Mouse (Mus musculus) MEL (cell line): ENCODE results near the gene Slco3a1.

Experiments used
- BHLHE40 ChIP-seq: IDR thresholded peaks from 2 replicates; pipeline ENCODE4 v1.6.1; 2012; ENCODE audit warnings: low read depth, mild to moderate bottlenecking, inconsistent platforms, low read length, improper control_type of control experiment, borderline replicate concordance
- CHD2 ChIP-seq: IDR thresholded peaks from 2 replicates; pipeline ENCODE4 v1.6.1; 2011; ENCODE audit warnings: low read length, improper control_type of control experiment
- CTCF ChIP-seq, 3 experiments: IDR thresholded peaks in 2 of 3; conservative IDR thresholded peaks in 1 of 3; 2 replicates each; pipeline ENCODE4 v1.5.1; 2011 to 2012; ENCODE audit warnings: low read length in 3 of 3, low read depth in 2 of 3, mild to moderate bottlenecking in 2 of 3, improper control_type of control experiment in 1 of 3, inconsistent platforms in 1 of 3, mixed read lengths in 1 of 3, moderate library complexity in 1 of 3; ENCODE audit not compliant: control insufficient read depth in 1 of 3, insufficient read depth in 1 of 3, poor library complexity in 1 of 3, severe bottlenecking in 1 of 3
- E2F4 ChIP-seq: IDR thresholded peaks from 2 replicates; pipeline ENCODE4 v1.6.1; 2011; ENCODE audit warnings: low read depth, low read length, improper control_type of control experiment, borderline replicate concordance
- EP300 ChIP-seq, 2 experiments: IDR thresholded peaks; 2 replicates each; pipeline ENCODE4 v1.6.1; 2011; ENCODE audit warnings: improper control_type of control experiment in 2 of 2, low read length in 2 of 2, low read depth in 1 of 2, mild to moderate bottlenecking in 1 of 2
- HCFC1 ChIP-seq: IDR thresholded peaks from 2 replicates; pipeline ENCODE4 v1.6.1; 2012; ENCODE audit warnings: low read depth, mild to moderate bottlenecking, inconsistent platforms, low read length, improper control_type of control experiment, moderate library complexity
- MAZ ChIP-seq: IDR thresholded peaks from 2 replicates; pipeline ENCODE4 v1.6.1; 2012; ENCODE audit warnings: low read depth, mild to moderate bottlenecking, inconsistent platforms, low read length, improper control_type of control experiment
- POLR2A ChIP-seq, 2 experiments: IDR thresholded peaks; 2 replicates each; pipeline ENCODE4 v1.6.1; 2011 to 2012; ENCODE audit warnings: low read length in 2 of 2, mild to moderate bottlenecking in 2 of 2, control low read depth in 1 of 2, improper control_type of control experiment in 1 of 2, low read depth in 1 of 2, moderate library complexity in 1 of 2; ENCODE audit not compliant: control insufficient read depth in 1 of 2, insufficient read depth in 1 of 2, poor library complexity in 1 of 2
- SMC3 ChIP-seq: IDR thresholded peaks from 2 replicates; pipeline ENCODE4 v1.6.1; 2011; ENCODE audit warnings: low read depth, low read length, improper control_type of control experiment
- USF1 ChIP-seq: IDR thresholded peaks from 2 replicates; pipeline ENCODE4 v1.6.1; 2014; ENCODE audit warnings: low read depth, mild to moderate bottlenecking, inconsistent platforms, low read length, improper control_type of control experiment, moderate library complexity
- ZNF384 ChIP-seq: IDR thresholded peaks from 2 replicates; pipeline ENCODE4 v1.6.1; 2012; ENCODE audit warnings: low read depth, mild to moderate bottlenecking, inconsistent platforms, low read length, improper control_type of control experiment

GRCm38 (mm10) chr7:74365623-74366022, 189.0 kb downstream of the Slco3a1 start:
- no peak for TF ChIP-seq POLR2A (IDR thresholded peaks at IDR 0.05; ENCODE audit: control insufficient read depth in 1 of 2, insufficient read depth in 1 of 2, low read depth in 1 of 2, low read length in 2 of 2, poor library complexity in 1 of 2)
- TF ChIP-seq CTCF (IDR thresholded peaks at IDR 0.05 in 2 of 3, conservative IDR thresholded peaks at IDR 0.05 in 1 of 3; ENCODE audit: control insufficient read depth in 1 of 3, insufficient read depth in 1 of 3, low read depth in 2 of 3, low read length in 3 of 3, poor library complexity in 1 of 3, severe bottlenecking in 1 of 3): no peak
- no peak for TF ChIP-seq CHD2
- TF ChIP-seq BHLHE40: no peak
- no peak for TF ChIP-seq USF1
- no peak for TF ChIP-seq MAZ
- no peak for TF ChIP-seq E2F4
- no peak for TF ChIP-seq ZNF384
- no peak for TF ChIP-seq HCFC1
- no peak for TF ChIP-seq SMC3
- TF ChIP-seq EP300 (IDR thresholded peaks at IDR 0.05; ENCODE audit: low read depth in 1 of 2, low read length in 2 of 2): no peak
